Mouse (Mus musculus) gonadal fat pad, adult 2 months (tissue): ENCODE data around the gene P2ry14. TPM values are rescaled to one million over a fixed set of nuclear protein-coding genes. Genes with fewer than 3 reads are reported as not detected.
A peak's percentile ranks its signal among the peaks of the same experiment; 100 is the strongest.

Experiments
- DNase-seq: peaks from one replicate; pipeline ENCODE4 v3.0.0-alpha.2; 2012; ENCODE audit warnings: low read depth
- polyA plus RNA-seq: library from polyadenylated mRNA; depleted of rRNA; stranded (reverse); fragments of >200 nt; gene quantifications from 2 replicates; pipeline ENCODE4 v1.2.3, GENCODE M21; 2012; rRNA removed

P2ry14 gene
- polyA plus RNA-seq, result 1.6 and 2.7 TPM in 2 replicates

- DNase-seq, result no peak
These were observed at the start of gene P2ry14 for GRCm38 (mm10) chr3:59153424-59153823. Gene P2ry14, minus strand, starts transcription at chr3:59153618.

GRCm38 (mm10) chr3:59197329-59197948, 44.0 kb upstream of the P2ry14 start:
- peak; percentile 71 for DNase-seq

- no peak for DNase-seq
These were observed 41.5 kb upstream of the P2ry14 start, which contains the start of gene Gpr87 for GRCm38 (mm10) chr3:59194938-59195337. Gene Gpr87, minus strand, starts transcription at chr3:59195104.

- peak; percentile 54 for DNase-seq
These were observed 40.7 kb upstream of the P2ry14 start for GRCm38 (mm10) chr3:59194099-59194498.

GRCm38 (mm10) chr3:59191674-59192073, 38.3 kb upstream of the P2ry14 start:
- DNase-seq, result no peak

- DNase-seq, result no peak
These were observed 33.9 kb upstream of the P2ry14 start for GRCm38 (mm10) chr3:59187336-59187735.

- DNase-seq, result no peak
These were observed 32.2 kb upstream of the P2ry14 start for GRCm38 (mm10) chr3:59185662-59186061.

GRCm38 (mm10) chr3:59182129-59182528, 28.7 kb upstream of the P2ry14 start:
- DNase-seq, result no peak

- DNase-seq, result no peak
These were observed 27.7 kb upstream of the P2ry14 start for GRCm38 (mm10) chr3:59181134-59181533.

- DNase-seq, result no peak
These were observed 23.5 kb upstream of the P2ry14 start for GRCm38 (mm10) chr3:59176871-59177270.

- DNase-seq, result no peak
These were observed 21.8 kb upstream of the P2ry14 start for GRCm38 (mm10) chr3:59175234-59175633.

- no peak for DNase-seq
These were observed 21.2 kb upstream of the P2ry14 start for GRCm38 (mm10) chr3:59174426-59175154.

GRCm38 (mm10) chr3:59169921-59170627, 16.7 kb upstream of the P2ry14 start:
- DNase-seq, result no peak

- peak; percentile 36 for DNase-seq
These were observed 15.8 kb upstream of the P2ry14 start for GRCm38 (mm10) chr3:59169215-59169614.

GRCm38 (mm10) chr3:59168476-59168875, 15.1 kb upstream of the P2ry14 start:
- no peak for DNase-seq

GRCm38 (mm10) chr3:59167417-59168054, 14.1 kb upstream of the P2ry14 start:
- no peak for DNase-seq

GRCm38 (mm10) chr3:59160465-59160864, 7.0 kb upstream of the P2ry14 start:
- no peak for DNase-seq

- no peak for DNase-seq
These were observed 3.6 kb upstream of the P2ry14 start for GRCm38 (mm10) chr3:59157048-59157447.

- DNase-seq, result no peak
These were observed 2.0 kb upstream of the P2ry14 start for GRCm38 (mm10) chr3:59155404-59155803.

GRCm38 (mm10) chr3:59154888-59155287, 1.5 kb upstream of the P2ry14 start:
- no peak for DNase-seq

- no peak for DNase-seq
These were observed 2.8 kb downstream of the P2ry14 start for GRCm38 (mm10) chr3:59150624-59151023.

- no peak for DNase-seq
These were observed 3.8 kb downstream of the P2ry14 start for GRCm38 (mm10) chr3:59149646-59150045.
